Mouse (Mus musculus) pancreas, adult 10 weeks (tissue): ENCODE results near the gene Angel2. TPM values are rescaled to one million over a fixed set of nuclear protein-coding genes. Genes with fewer than 3 reads are reported as not detected.

ENCODE experiments used
- polyA plus RNA-seq: library from polyadenylated mRNA; stranded (reverse); fragments of 350-450 nt; fragmentation: Illumina TruSeq; extraction: RNeasy Lipid Tissue Mini Kit (QIAGEN cat#74804); gene quantifications from one replicate; pipeline ENCODE4 v1.2.3, GENCODE M21; 2015; ENCODE audit warnings: low read depth, low replicate concordance; ENCODE audit not compliant: insufficient read depth

Angel2 gene
- polyA plus RNA-seq = 7.1 TPM

DNA sequence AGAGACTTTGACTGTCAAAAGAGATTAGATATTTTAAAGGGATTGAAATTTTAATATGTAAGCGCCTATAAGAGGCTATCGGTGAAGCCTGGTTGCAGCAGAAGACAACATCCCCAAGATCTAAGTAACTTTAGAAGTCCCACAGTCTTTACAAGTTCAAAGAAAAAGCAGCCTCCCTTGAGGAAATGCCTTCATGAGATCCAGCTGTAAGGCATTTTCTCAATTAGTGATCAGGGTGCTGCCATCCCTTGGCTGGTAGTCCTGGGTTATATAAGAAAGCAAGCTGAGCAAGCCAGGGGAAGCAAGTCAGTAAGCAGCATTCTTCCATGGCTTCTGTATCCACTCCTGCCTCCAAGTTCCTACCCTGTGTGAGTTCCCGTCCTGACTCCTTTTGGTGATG, at the start of gene Angel2:
Gene Angel2 (plus strand): TSS at position 301 of the 400 bp plus-strand sequence.

DNA sequence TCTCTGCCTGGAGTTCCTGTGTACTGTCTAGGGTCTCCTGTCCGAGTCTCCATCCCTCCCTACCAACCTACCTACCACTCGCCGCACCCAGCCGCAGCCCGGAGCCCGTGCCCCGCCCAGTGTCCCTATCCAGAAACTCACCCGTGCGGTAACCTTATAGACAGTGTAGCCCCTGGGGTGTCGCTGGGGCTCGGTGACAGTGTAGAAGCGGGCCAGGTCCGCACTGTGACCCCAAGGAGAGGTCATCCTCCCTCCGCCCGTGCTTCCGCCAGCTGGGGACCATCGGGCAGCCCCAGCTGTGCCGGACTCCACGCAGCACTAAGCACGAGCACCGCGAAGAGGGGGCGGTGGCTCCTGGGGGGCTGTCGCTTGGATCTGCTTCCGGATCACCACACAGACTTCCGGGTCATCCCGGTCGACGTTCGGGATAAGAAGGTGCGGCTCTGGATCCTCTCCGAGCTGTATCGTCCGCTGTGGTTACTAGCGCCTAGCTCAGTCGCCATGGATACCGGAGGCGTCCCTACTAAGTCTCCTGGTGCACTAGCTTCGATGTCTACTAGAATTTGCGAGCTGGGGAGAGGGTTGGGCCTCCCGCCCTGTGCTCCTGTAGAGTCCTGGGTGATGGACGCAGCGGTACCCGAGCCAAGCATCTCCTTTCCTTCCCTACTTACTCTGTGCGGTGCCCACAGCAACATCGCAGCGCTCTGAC, 13.3 kb upstream of the Angel2 start, which contains the start of gene Rps6kc1:
Gene Rps6kc1 (minus strand): TSS at position 356 of the 709 bp plus-strand sequence.

DNA sequence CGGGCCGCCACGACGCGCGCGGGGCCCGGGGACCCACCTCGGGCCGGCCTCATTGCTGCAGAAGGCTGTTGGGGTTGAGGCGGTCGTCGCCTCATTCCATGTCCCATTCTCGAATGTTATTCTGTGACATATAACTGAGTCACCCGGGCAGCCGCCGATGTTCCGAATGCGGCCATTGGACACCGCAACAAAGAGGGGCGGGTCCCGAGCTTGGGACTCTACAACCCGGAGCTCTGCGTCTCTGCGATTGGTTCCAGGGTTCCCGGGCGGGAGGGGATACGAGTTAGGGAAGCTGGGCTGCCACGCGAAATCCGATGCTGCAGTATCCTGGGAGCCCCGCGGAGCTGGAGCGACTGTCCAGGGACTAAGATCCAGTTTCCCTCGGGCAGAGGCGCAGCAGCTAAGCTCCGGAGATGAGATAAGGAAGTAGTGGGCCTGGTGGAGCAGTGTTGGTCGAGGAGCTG, 54.2 kb downstream of the Angel2 start, which contains the start of gene Vash2:
Gene Vash2 (minus strand): TSS at position 197 of the 464 bp plus-strand sequence.

Other genes starting within 250 kb of the Angel2 start
- 5.1 TPM for gene Rps6kc1, start 13.3 kb upstream of the Angel2 start, polyA plus RNA-seq
- gene Vash2, start 54.2 kb downstream of the Angel2 start, polyA plus RNA-seq = not detected
- gene Flvcr1, start 101.0 kb downstream of the Angel2 start, polyA plus RNA-seq = 3.6 TPM
- gene Spata45, start 111.5 kb downstream of the Angel2 start, polyA plus RNA-seq = not detected
- gene Tatdn3, start 137.8 kb downstream of the Angel2 start, polyA plus RNA-seq = 10.7 TPM
- not detected for gene Nsl1, start 137.9 kb downstream of the Angel2 start, polyA plus RNA-seq
- 1.9 TPM for gene Batf3, start 172.7 kb downstream of the Angel2 start, polyA plus RNA-seq
- gene Fam71a, start 239.7 kb downstream of the Angel2 start, polyA plus RNA-seq = not detected